Mouse (Mus musculus): ENCODE data around the gene Tssc4. TPM values are rescaled to one million over a fixed set of nuclear protein-coding genes. Genes with fewer than 3 reads are reported as not detected.
A peak's percentile ranks its signal among the peaks of the same experiment; 100 is the strongest.

Gene Tssc4
- polyA plus RNA-seq (2015; fragmentation: Nextera tagmentation; extraction: Ambion mirVana): 82.4 and 88.4 TPM in 2 replicates

GRCm38 (mm10) chr7:143068882-143069591 lies at the start of gene Tssc4:
Tssc4 (plus strand) TSS chr7:143069249.
- peak; percentile 96 for ATAC-seq (ENCODE audit: low read depth)
- H3K9me3 ChIP-seq: no peaks in the 10 kb centered on the region
- H3K4me3 ChIP-seq: peak within 1 kb of the TSS; percentile 75
- under 1% methylated on average over 51 of the region's 51 CpGs for WGBS
- H3K27me3 ChIP-seq: no peaks in the 10 kb centered on the region
- H3K36me3 ChIP-seq: peaks cover 32% of the 10 kb centered on the region
- H3K4me1 ChIP-seq (replicated peaks): peaks cover 38% of the 10 kb centered on the region
- peak within 1 kb of the TSS; percentile 86 for H3K9ac ChIP-seq
- peak within 1 kb of the TSS; percentile 98 for H3K4me2 ChIP-seq
- H3K27ac ChIP-seq (replicated peaks): peak within 1 kb of the TSS; percentile 99

DNA sequence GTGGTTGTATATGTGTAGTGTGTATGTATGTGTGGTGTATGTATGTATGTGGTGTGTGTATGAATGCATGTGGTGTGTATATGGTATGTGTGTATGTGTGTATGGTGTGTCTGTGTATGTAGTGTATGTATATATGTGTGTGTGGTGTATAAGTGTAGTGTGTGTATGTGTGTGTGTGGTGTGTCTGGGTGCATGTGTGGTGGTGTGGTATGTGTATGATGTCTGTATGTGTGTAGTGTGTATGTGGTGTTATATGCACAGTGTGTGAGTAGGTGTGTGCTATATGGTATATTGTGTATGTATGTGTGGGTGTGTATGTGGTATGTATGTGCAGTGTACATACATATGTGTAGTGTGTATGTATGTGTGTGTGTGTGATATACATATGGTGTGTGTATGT lies 49.0 kb upstream of the Tssc4 start:
- Histone ChIP-seq H3K9me3 (no peaks in the 10 kb centered on the region), H3K27ac (replicated peaks) (no peak overlapping the region), H3K36me3 (0 out of 2 replicates have a peak, but pooled peaks cover 3% of the 10 kb centered on the region), H3K9ac (no peak overlapping the region), H3K27me3 (no peaks in the 10 kb centered on the region), H3K4me3 (no peak overlapping the region), H3K4me1 (replicated peaks) (peaks cover 24% of the 10 kb centered on the region), H3K4me2 (no peak overlapping the region)
- no peak for ATAC-seq (ENCODE audit: low read depth)

DNA sequence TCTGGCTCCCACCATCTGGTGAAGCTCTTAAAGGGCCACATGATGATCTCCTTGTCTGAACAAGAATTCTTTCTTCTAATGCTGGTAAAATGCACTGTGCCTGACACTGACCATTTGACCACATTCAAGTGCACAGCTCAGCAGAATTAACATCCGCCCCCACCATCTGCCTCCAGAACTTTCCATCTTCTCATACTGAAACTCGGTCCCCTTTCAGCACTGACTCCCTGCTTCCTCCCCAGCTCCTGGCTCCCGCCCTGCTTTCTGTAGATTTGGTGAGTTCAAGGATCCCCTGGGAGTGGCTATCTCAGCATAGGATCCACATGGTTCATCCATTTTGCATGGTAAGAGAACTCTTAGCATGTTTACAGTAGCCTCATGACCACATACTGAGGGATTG lies 48.3 kb upstream of the Tssc4 start:
- H3K9me3 ChIP-seq: no peaks in the 10 kb centered on the region

GRCm38 (mm10) chr7:143021356-143022164 lies 47.5 kb upstream of the Tssc4 start:
- H3K27ac ChIP-seq (replicated peaks): no peak overlapping the region
- H3K27me3 ChIP-seq: no peaks in the 10 kb centered on the region
- peaks cover 8% of the 10 kb centered on the region; the same call in 1 of the 2 replicates for H3K36me3 ChIP-seq
- H3K4me3 ChIP-seq: no peak overlapping the region
- no peak overlapping the region for H3K4me2 ChIP-seq
- ATAC-seq (ENCODE audit: low read depth): no peak
- H3K9me3 ChIP-seq: no peaks in the 10 kb centered on the region
- H3K4me1 ChIP-seq (replicated peaks): peaks cover 8% of the 10 kb centered on the region
- no peak overlapping the region for H3K9ac ChIP-seq
- WGBS: 67% methylated on average over 5 of the region's 5 CpGs

More for the DNA sequence above, 48.3 kb upstream of the Tssc4 start:
- peaks cover 16% of the 10 kb centered on the region for H3K4me1 ChIP-seq (replicated peaks)
- H3K36me3 ChIP-seq: peaks cover 8% of the 10 kb centered on the region; the same call in 1 of the 2 replicates
- no peak overlapping the region for H3K4me2 ChIP-seq
- 84% methylated on average over 3 of the region's 3 CpGs for WGBS
- H3K27ac ChIP-seq (replicated peaks): no peak overlapping the region
- ATAC-seq (ENCODE audit: low read depth): no peak
- no peak overlapping the region for H3K9ac ChIP-seq
- no peak overlapping the region for H3K4me3 ChIP-seq
- no peaks in the 10 kb centered on the region for H3K27me3 ChIP-seq

GRCm38 (mm10) chr7:143023499-143023898 lies 45.5 kb upstream of the Tssc4 start:
- Histone ChIP-seq H3K9me3 (no peaks in the 10 kb centered on the region), H3K36me3 (peaks cover 8% of the 10 kb centered on the region; the same call in 1 of the 2 replicates), H3K9ac (no peak overlapping the region), H3K4me2 (no peak overlapping the region), H3K27ac (replicated peaks) (no peak overlapping the region), H3K4me1 (replicated peaks) (no peaks in the 10 kb centered on the region), H3K27me3 (no peaks in the 10 kb centered on the region), H3K4me3 (no peak overlapping the region)
- ATAC-seq (ENCODE audit: low read depth): no peak
- 95% methylated on average over 2 of the region's 2 CpGs for WGBS

DNA sequence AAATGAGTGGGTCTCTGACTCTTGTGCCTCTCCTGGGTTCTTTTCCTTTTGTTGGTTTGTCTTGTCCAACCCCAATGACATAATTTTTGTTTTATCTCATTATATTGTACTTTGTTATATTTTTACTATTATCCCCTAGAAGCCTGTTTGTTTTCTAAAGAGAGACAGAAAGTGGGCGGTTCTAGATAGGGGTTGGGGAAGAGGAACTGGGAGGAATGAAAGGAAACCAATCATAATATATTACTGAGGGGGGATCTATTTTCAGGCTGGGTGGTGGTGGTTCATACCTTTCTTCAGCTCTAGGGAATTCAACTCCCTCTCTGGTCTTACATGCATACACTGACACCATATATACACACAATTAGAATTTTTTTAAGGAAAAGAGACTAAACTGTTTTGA lies 44.8 kb upstream of the Tssc4 start:
- Histone ChIP-seq H3K27ac (replicated peaks) (no peak overlapping the region), H3K4me1 (replicated peaks) (no peaks in the 10 kb centered on the region), H3K9ac (no peak overlapping the region), H3K27me3 (no peaks in the 10 kb centered on the region), H3K36me3 (peaks cover 8% of the 10 kb centered on the region; the same call in 1 of the 2 replicates), H3K9me3 (no peaks in the 10 kb centered on the region), H3K4me2 (no peak overlapping the region), H3K4me3 (no peak overlapping the region)
- no peak for ATAC-seq (ENCODE audit: low read depth)
- 85% methylated on average over 1 of the region's 1 CpGs for WGBS

DNA sequence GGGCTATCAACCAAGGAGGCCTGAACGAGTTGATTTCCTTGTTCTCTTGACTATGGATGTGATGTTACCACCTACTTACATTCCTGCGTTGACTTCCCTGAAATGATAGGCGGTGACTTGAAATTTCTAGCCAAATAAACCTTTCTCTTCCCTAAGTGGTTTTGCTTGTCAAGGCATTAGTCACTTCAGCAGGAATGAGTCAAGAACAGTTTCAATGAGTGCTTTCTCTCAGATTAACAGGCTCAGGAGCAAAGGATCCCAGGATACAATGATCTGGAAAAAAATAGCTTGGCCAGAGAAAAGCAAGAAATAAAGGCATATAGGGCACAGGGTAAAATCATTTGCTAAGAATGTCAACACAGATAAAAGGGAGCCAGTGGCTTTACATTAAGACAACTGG lies 43.6 kb upstream of the Tssc4 start:
- no peak overlapping the region for H3K4me3 ChIP-seq
- H3K36me3 ChIP-seq: peaks cover 8% of the 10 kb centered on the region; the same call in 1 of the 2 replicates
- no peak overlapping the region for H3K27ac ChIP-seq (replicated peaks)
- H3K9ac ChIP-seq: no peak overlapping the region
- no peaks in the 10 kb centered on the region for H3K27me3 ChIP-seq
- 90% methylated on average over 3 of the region's 3 CpGs for WGBS
- no peak overlapping the region for H3K4me2 ChIP-seq
- H3K9me3 ChIP-seq: no peaks in the 10 kb centered on the region
- H3K4me1 ChIP-seq (replicated peaks): no peaks in the 10 kb centered on the region
- ATAC-seq (ENCODE audit: low read depth): no peak

DNA sequence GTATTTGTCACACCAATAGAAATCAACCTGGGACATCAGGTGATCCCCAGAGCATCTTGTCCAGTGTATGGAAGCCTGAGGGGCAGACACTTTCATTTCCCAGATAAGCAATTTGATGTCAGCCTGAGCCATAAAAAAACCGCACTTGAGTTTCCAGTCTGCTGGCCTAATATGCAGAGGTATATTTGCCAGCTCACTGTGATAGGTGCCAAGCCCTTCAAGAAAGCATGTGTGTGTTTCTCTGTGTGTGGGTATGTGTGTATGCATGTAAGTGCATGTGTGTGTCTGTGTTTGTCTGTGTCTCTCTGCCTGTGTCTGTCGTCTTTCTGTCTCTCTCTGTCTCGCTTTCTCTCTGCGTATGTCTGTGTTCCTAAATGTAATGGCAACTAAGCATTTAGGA lies 41.9 kb upstream of the Tssc4 start:
- H3K27ac ChIP-seq (replicated peaks): no peak overlapping the region
- no peak overlapping the region for H3K4me2 ChIP-seq
- no peak overlapping the region for H3K4me3 ChIP-seq
- no peak for ATAC-seq (ENCODE audit: low read depth)
- no peaks in the 10 kb centered on the region for H3K9me3 ChIP-seq
- no peaks in the 10 kb centered on the region for H3K4me1 ChIP-seq (replicated peaks)
- H3K9ac ChIP-seq: no peak overlapping the region
- no peaks in the 10 kb centered on the region for H3K27me3 ChIP-seq
- 92% methylated on average over 4 of the region's 4 CpGs for WGBS
- peaks cover 8% of the 10 kb centered on the region; the same call in 1 of the 2 replicates for H3K36me3 ChIP-seq

DNA sequence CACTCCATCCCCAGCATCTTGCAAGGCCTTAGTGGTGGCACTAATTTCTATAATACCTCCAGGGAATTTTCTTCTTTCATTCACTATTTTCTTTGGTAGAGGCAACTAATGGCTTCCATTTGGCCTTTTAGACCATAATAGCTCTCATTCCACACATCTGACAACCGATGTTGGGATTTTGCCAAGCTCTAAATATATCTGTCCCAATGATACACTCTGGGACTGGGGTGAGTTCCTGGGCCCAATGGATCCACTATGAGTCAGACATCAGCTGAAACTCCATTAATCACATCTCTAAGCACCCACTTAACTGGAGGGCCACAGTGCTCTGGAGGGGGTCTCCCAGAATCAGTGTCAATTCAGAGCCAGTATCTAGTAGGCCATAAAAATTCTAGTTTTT lies 37.2 kb upstream of the Tssc4 start:
- no peaks in the 10 kb centered on the region for H3K4me1 ChIP-seq (replicated peaks)
- H3K9ac ChIP-seq: no peak overlapping the region

GRCm38 (mm10) chr7:143033581-143033980 lies 35.5 kb upstream of the Tssc4 start:
- Histone ChIP-seq H3K27ac (replicated peaks) (no peak overlapping the region), H3K27me3 (no peaks in the 10 kb centered on the region), H3K4me2 (no peak overlapping the region), H3K36me3 (peaks cover 20% of the 10 kb centered on the region; the same call in 1 of the 2 replicates), H3K9ac (no peak overlapping the region), H3K4me3 (no peak overlapping the region), H3K4me1 (replicated peaks) (no peaks in the 10 kb centered on the region), H3K9me3 (no peaks in the 10 kb centered on the region)
- no peak for ATAC-seq (ENCODE audit: low read depth)
- 88% methylated on average over 4 of the region's 4 CpGs for WGBS

More for the DNA sequence above, 37.2 kb upstream of the Tssc4 start:
- ATAC-seq (ENCODE audit: low read depth): no peak
- H3K9me3 ChIP-seq: no peaks in the 10 kb centered on the region
- H3K27ac ChIP-seq (replicated peaks): no peak overlapping the region
- H3K4me3 ChIP-seq: no peak overlapping the region
- H3K4me2 ChIP-seq: no peak overlapping the region
- WGBS: 87% methylated on average over 1 of the region's 1 CpGs
- peaks cover 12% of the 10 kb centered on the region; the same call in 1 of the 2 replicates for H3K36me3 ChIP-seq
- no peaks in the 10 kb centered on the region for H3K27me3 ChIP-seq

DNA sequence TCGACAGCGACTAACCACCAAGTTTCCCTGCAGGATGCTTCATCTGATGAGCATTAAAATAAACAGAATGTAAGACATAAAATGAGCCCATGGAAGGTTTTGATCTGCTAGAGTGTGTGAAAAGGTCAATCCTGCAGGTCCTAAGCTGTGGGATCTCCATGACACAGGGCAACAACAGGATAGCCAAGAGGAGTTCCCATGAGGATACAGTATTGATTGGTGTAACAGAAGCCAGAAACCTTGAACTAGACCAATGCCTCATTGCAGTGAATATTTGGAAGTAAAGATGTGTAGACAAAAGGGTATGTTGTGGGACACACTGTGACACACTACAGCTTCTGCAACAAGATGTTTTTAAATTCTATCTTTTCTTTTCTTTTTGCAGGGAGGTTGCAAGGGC lies 34.9 kb upstream of the Tssc4 start:
- no peak overlapping the region for H3K27ac ChIP-seq (replicated peaks)
- H3K9me3 ChIP-seq: no peaks in the 10 kb centered on the region
- no peaks in the 10 kb centered on the region for H3K27me3 ChIP-seq
- no peak overlapping the region for H3K4me3 ChIP-seq
- 88% methylated on average over 2 of the region's 2 CpGs for WGBS
- peaks cover 20% of the 10 kb centered on the region; the same call in 1 of the 2 replicates for H3K36me3 ChIP-seq
- ATAC-seq (ENCODE audit: low read depth): no peak
- no peaks in the 10 kb centered on the region for H3K4me1 ChIP-seq (replicated peaks)
- no peak overlapping the region for H3K9ac ChIP-seq
- H3K4me2 ChIP-seq: no peak overlapping the region

Data from neural tube, embryonic 13.5 days (tissue).